Mouse (Mus musculus) G1E (cell line): ENCODE measurements around the gene Smg6.

Experiments used
- CTCF ChIP-seq: IDR thresholded peaks from 2 replicates; pipeline ENCODE4 v1.5.1; 2012; ENCODE audit warnings: low read depth, low read length, inconsistent platforms, mixed read lengths
- GATA1 ChIP-seq: IDR thresholded peaks from 2 replicates; pipeline ENCODE4 v1.6.1; 2012; ENCODE audit warnings: borderline replicate concordance, low read length, inconsistent platforms, mixed read lengths
- TAL1 ChIP-seq: conservative IDR thresholded peaks from 2 replicates; pipeline ENCODE4 v1.6.1; 2012; ENCODE audit warnings: low read depth, low read length, inconsistent platforms, mixed read lengths

- TF ChIP-seq TAL1 (no peak), CTCF (no peak), GATA1 (no peak)
Measured at GRCm38 (mm10) chr11:75124406-75124805, 198.8 kb downstream of the Smg6 start.
